Mouse (Mus musculus): Measurements from ENCODE around the gene D630003M21Rik.

D630003M21Rik gene

GRCm38 (mm10) chr2:158138778-158139177 is 90.2 kb downstream of the D630003M21Rik start:
- no peak for DNase-seq

- DNase-seq: no peak
These were observed 91.3 kb downstream of the D630003M21Rik start for GRCm38 (mm10) chr2:158137771-158138170.

- no peak for DNase-seq
These were observed 92.8 kb downstream of the D630003M21Rik start for GRCm38 (mm10) chr2:158136205-158136604.

- DNase-seq: no peak
These were observed 96.0 kb downstream of the D630003M21Rik start for GRCm38 (mm10) chr2:158133050-158133449.

Measured in cerebellum, adult 9-11 months (tissue).